10 mouse cellular contexts compared by ENCODE assay signal in the genomic region with DNA sequence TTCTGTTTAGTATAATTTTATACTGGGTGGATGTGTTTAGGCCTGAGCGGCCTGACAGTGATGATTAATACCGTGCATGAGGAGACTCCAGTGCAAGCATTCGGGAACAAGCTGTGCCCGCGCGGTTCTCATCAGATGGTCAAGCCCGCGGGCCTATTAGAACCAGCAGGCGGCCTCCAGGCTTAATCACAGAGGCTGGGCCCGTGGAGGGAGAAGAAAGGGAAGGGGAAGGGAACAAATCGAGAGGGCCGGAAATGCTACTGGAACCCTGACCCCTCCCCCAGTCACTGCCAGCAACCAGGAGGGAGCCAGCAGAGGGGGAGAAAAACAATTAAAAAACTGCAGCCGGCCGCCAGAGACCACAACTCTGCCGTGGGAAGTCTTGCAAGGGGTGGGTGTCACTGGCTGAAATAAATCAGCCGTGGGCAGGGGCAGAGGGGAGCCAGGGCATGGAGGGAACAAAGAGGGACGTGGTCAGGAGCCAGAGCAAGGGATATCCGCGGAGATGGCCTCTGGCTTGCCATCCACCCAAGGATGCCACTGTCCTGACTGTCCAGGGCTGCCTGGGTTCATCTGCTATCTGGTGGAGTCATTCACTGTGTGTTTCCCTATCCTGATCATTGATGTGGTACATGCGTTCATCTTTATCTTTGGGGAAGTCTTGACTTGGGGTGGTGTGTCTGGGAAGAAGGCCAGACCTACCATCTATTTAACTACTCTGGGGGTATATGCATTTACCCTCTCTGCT. TPM values are rescaled to one million over a fixed set of nuclear protein-coding genes. Genes with fewer than 3 reads are reported as not detected.
A peak's percentile ranks its signal among the peaks of the same experiment; 100 is the strongest.
DNase-seq lines count a peak whose midpoint lies in the region; ATAC-seq and TF ChIP-seq lines count a peak whose summit lies in the region.
"Had no signal": no experiment of that assay in that cellular context is flagged by ENCODE, and none has a peak within 500 bp of the region (broad histone marks: within the 10 kb centered on the region; RNA-seq: fewer than 3 reads in every experiment).

No protein-coding gene starts in this region.

- no peaks in the 10 kb centered on the region for H3K27me3 ChIP-seq in kidney, adult 2 months (replicated peaks; ENCODE audit: control insufficient read depth, insufficient read depth, low read length)
- H3K27me3 ChIP-seq in hindbrain, embryonic 10.5 days (ENCODE audit: insufficient read depth, poor library complexity, severe bottlenecking) = peaks cover 68% of the 10 kb centered on the region
- no peaks in the 10 kb centered on the region for H3K27me3 ChIP-seq in limb, embryonic 13.5 days
- no peaks in the 10 kb centered on the region for H3K27me3 ChIP-seq in stomach, embryonic 15.5 days (replicated peaks)

- H3K9me3 ChIP-seq in hindbrain, embryonic 10.5 days = no peaks in the 10 kb centered on the region
- no peaks in the 10 kb centered on the region for H3K9me3 ChIP-seq in limb, embryonic 13.5 days
- no peaks in the 10 kb centered on the region for H3K9me3 ChIP-seq in stomach, embryonic 15.5 days

- TF ChIP-seq POLR2A in kidney, adult 2 months (IDR thresholded peaks at IDR 0.05; ENCODE audit: low read depth, low read length) = no peak

- TF ChIP-seq CTCF in kidney, adult 2 months (conservative IDR thresholded peaks at IDR 0.05; ENCODE audit: insufficient read depth, insufficient read length, low read depth, low read length) = no peak

- H3K9ac ChIP-seq in limb, embryonic 13.5 days = peak overlapping the region; percentile 43
- no peak overlapping the region for H3K9ac ChIP-seq in stomach, embryonic 15.5 days

- H3K4me2 ChIP-seq in limb, embryonic 13.5 days (replicated peaks) = peak overlapping the region; percentile 38
- H3K4me2 ChIP-seq in stomach, embryonic 15.5 days = 0 out of 2 replicates have a peak overlapping the region, but pooled peaks have one; percentile 10

- no peak overlapping the region for H3K27ac ChIP-seq in kidney, adult 2 months (ENCODE audit: insufficient read depth, low read depth, low read length)
- H3K27ac ChIP-seq in hindbrain, embryonic 10.5 days = peak overlapping the region; percentile 86
- H3K27ac ChIP-seq in limb, embryonic 13.5 days = peak overlapping the region; percentile 79
- peak overlapping the region; percentile 54; the same call in 1 of the 2 replicates for H3K27ac ChIP-seq in stomach, embryonic 15.5 days

- ATAC-seq in limb, embryonic 13.5 days (ENCODE audit: low FRiP score, low read depth) = 0 out of 2 replicates have a peak, but pooled peaks have one; percentile 6
- peak; percentile 45; the same call in 1 of the 2 replicates for ATAC-seq in stomach, embryonic 15.5 days (ENCODE audit: insufficient read depth, low FRiP score, low read depth)
- ATAC-seq: Patski had no signal

- 23% methylated on average over 20 of the region's 20 CpGs for WGBS in kidney, adult 2 months
- WGBS in hindbrain, embryonic 10.5 days = 7% methylated on average over 20 of the region's 20 CpGs
- WGBS in limb, embryonic 13.5 days = 9% methylated on average over 20 of the region's 20 CpGs
- 17% methylated on average over 20 of the region's 20 CpGs for WGBS in stomach, embryonic 15.5 days

- DNase-seq in kidney, adult 2 months = peak; percentile 16
- no peak for DNase-seq in kidney, adult 18-20 months
- DNase-seq in embryo, embryonic 10 days (ENCODE audit: low spot score) = peak; percentile 82
- peak; percentile 78 for DNase-seq in hindbrain, embryonic 10.5 days (ENCODE audit: low spot score)
- DNase-seq in adrenal gland, adult 8-10 months = no peak
- DNase-seq in thymus, postnatal 14 days = no peak

- H3K4me3 ChIP-seq in kidney, adult 2 months (ENCODE audit: insufficient read depth, low read depth, low read length) = no peak overlapping the region
- H3K4me3 ChIP-seq in hindbrain, embryonic 10.5 days = peak overlapping the region; percentile 19; the same call in 1 of the 2 replicates
- H3K4me3 ChIP-seq in limb, embryonic 13.5 days = no peak overlapping the region
- no peak overlapping the region for H3K4me3 ChIP-seq in stomach, embryonic 15.5 days (replicated peaks)

- no peaks in the 10 kb centered on the region for H3K36me3 ChIP-seq in kidney, adult 2 months (ENCODE audit: control insufficient read depth, insufficient read depth, low read length)
- no peaks in the 10 kb centered on the region for H3K36me3 ChIP-seq in hindbrain, embryonic 10.5 days
- no peaks in the 10 kb centered on the region for H3K36me3 ChIP-seq in limb, embryonic 13.5 days
- no peaks in the 10 kb centered on the region for H3K36me3 ChIP-seq in stomach, embryonic 15.5 days

- H3K4me1 ChIP-seq in kidney, adult 2 months (ENCODE audit: control insufficient read depth, insufficient read depth, low read length) = 0 out of 2 replicates have a peak, but pooled peaks cover 6% of the 10 kb centered on the region
- H3K4me1 ChIP-seq in hindbrain, embryonic 10.5 days (replicated peaks) = peaks cover 92% of the 10 kb centered on the region
- peaks cover 94% of the 10 kb centered on the region for H3K4me1 ChIP-seq in limb, embryonic 13.5 days
- H3K4me1 ChIP-seq in stomach, embryonic 15.5 days = peaks cover 22% of the 10 kb centered on the region

RNA-seq across cellular contexts. Expression of gene B230104I21Rik, which starts 54.6 kb away (rescaled TPM):
- polyA plus RNA-seq in kidney, adult 2 months (2012; rRNA removed) = not detected in 2 replicates
- polyA plus RNA-seq in hindbrain, embryonic 10.5 days (2016; fragmentation: Nextera tagmentation; extraction: Ambion mirVana) = not detected in 2 replicates
- not detected in 2 replicates for polyA plus RNA-seq in limb, embryonic 13.5 days (2015; fragmentation: Nextera tagmentation; extraction: Ambion mirVana)
- not detected in 2 replicates for polyA plus RNA-seq in stomach, embryonic 15.5 days (2015; fragmentation: Nextera tagmentation; extraction: Ambion mirVana)
- total RNA-seq in adrenal gland, adult 8-10 months (2022) = not detected
- polyA plus RNA-seq: Patski; spleen, adult 2 months had no signal

Comparison
In these comparisons a context has a peak if more than half of its experiments do, and no peak if none do; other contexts are left out.
1. DNase-seq: peak in kidney, adult 2 months (single experiment), embryo, embryonic 10 days (single experiment) and hindbrain, embryonic 10.5 days (single experiment); none in kidney, adult 18-20 months (single experiment), adrenal gland, adult 8-10 months (single experiment) and thymus, postnatal 14 days (single experiment).